Mouse (Mus musculus) intestine, postnatal 0 days (tissue): ENCODE measurements at regions not wholly inside any gene's neighbourhood (a gene's known extent, or its start where the extent isn't known, plus 50 kb on each side); places are given as distances from the start of the nearest gene placed in this dataset.

Source experiments
- ATAC-seq: fragments of 200-750 bp; cut with Nextera tagmentation; 2 replicates; pipeline ENCODE4 v1.8.0; 2017; ENCODE audit warnings: mild to moderate bottlenecking, moderate TSS enrichment, moderate library complexity
- H3K27ac ChIP-seq: fragments of 300-500 bp; sonication (generic); 2 replicates; pipeline ENCODE4 v1.5.1; 2014; ENCODE audit warnings: mild to moderate bottlenecking, low read depth, low read length, moderate library complexity
- H3K27me3 ChIP-seq: fragments of 300-500 bp; sonication (generic); replicated peaks from 2 replicates; pipeline ENCODE4 v1.6.1; 2014; ENCODE audit warnings: low read length, mixed read lengths; ENCODE audit not compliant: control insufficient read depth, insufficient read depth
- H3K36me3 ChIP-seq: fragments of 300-500 bp; sonication (generic); 2 replicates; pipeline ENCODE4 v1.6.1; 2014; ENCODE audit warnings: mild to moderate bottlenecking, moderate library complexity; ENCODE audit not compliant: control insufficient read depth, insufficient read depth
- H3K4me1 ChIP-seq: fragments of 300-500 bp; sonication (generic); replicated peaks from 2 replicates; pipeline ENCODE4 v1.6.1; 2014; ENCODE audit warnings: antibody characterized with exemption, low read length, mixed read lengths; ENCODE audit not compliant: control insufficient read depth, insufficient read depth
- H3K4me2 ChIP-seq: fragments of 300-500 bp; sonication (generic); replicated peaks from 2 replicates; pipeline ENCODE4 v1.6.1; 2014; ENCODE audit warnings: low read depth, mild to moderate bottlenecking, moderate library complexity
- H3K4me3 ChIP-seq: fragments of 300-500 bp; sonication (generic); 2 replicates; pipeline ENCODE4 v1.5.1; 2014; ENCODE audit warnings: low read depth, low read length
- H3K9ac ChIP-seq: fragments of 300-500 bp; sonication (generic); 2 replicates; pipeline ENCODE4 v1.6.1; 2014; ENCODE audit warnings: mild to moderate bottlenecking, low read depth, low read length
- H3K9me3 ChIP-seq: fragments of 300-500 bp; sonication (generic); 2 replicates; pipeline ENCODE4 v1.6.1; 2016; ENCODE audit warnings: mixed run types; ENCODE audit not compliant: control insufficient read depth
- CTCF ChIP-seq: sonication (generic); IDR thresholded peaks from 2 replicates; pipeline ENCODE4 v1.5.1; 2016; ENCODE audit warnings: low read depth, mild to moderate bottlenecking, control low read depth, antibody characterized with exemption, moderate library complexity
- WGBS: fragments of 180-500 bp; shearing (Covaris S2); extraction: QIAGEN DNeasy Blood & Tissue Kit; methylation state at CpG from one replicate; pipeline ENCODE4 v1.1.7; 2014; 5-methylcytosine and 5-hydroxymethylcytosine counted together

DNA sequence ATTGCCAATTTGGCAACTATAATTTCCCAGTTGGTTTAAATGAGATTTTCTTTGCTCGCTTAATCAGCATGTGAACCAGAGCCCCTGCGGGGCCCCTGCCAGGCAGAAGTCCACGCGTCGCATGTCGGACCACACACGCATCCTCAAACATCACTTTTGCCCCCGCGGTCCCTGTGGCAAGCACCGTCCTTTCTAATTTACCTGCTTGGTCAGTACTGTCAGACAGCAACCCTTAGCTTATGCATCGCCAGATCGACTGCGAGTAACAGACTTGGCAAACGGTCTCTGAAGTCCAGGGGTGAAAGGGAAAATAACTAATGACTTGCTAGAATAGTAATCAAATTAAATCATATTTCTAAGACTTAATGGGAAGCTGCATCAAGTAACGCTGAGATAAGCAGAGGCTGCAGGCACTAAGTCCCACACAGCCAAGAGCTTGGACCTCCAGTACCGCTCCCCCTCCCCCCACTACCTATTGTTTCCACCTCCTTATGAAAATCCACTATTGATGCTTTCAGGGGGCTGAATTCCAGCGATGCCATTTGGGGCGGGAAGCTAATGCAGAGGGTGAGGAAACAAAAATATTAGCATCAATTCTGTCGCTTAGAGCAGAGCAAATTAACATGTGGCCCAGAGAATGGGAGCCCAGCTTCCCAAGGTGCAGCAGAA is 142.0 kb upstream of the Cntnap4 start:
- no peak overlapping the region for H3K4me2 ChIP-seq
- no peak for ATAC-seq
- no peak for TF ChIP-seq CTCF
- H3K4me1 ChIP-seq = no peaks in the 10 kb centered on the region
- H3K36me3 ChIP-seq = no peaks in the 10 kb centered on the region
- H3K9ac ChIP-seq = no peak overlapping the region
- no peak overlapping the region for H3K27ac ChIP-seq
- 56% methylated on average over 19 of the region's 19 CpGs for WGBS
- no peaks in the 10 kb centered on the region for H3K27me3 ChIP-seq
- no peak overlapping the region for H3K4me3 ChIP-seq
- no peaks in the 10 kb centered on the region for H3K9me3 ChIP-seq

DNA sequence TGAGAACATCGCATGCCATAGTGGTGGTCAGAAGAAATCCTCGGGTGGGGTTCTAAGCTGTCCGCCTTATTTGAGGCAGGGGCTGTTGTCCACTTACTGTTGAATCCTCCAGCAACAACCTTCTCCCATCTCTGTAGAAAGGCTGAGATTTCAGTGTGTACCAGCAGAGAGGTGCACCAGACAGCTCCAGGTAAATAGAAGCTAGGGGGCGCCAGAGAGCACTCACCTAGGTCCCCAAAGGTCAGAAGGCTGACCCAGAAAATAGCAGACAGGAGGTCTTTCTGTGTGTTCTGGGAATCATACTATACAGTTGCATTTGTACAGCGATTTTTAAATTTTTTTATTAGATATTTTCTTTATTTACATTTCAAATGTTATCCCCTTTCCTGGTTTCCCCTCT is 157.9 kb upstream of the Cntnap4 start:
- Histone ChIP-seq H3K4me3 (no peak overlapping the region), H3K27ac (no peak overlapping the region), H3K9me3 (no peaks in the 10 kb centered on the region), H3K36me3 (no peaks in the 10 kb centered on the region), H3K4me2 (no peak overlapping the region), H3K27me3 (no peaks in the 10 kb centered on the region), H3K9ac (no peak overlapping the region), H3K4me1 (no peaks in the 10 kb centered on the region)
- 80% methylated on average over 5 of the region's 5 CpGs for WGBS
- TF ChIP-seq CTCF = no peak
- no peak for ATAC-seq

DNA sequence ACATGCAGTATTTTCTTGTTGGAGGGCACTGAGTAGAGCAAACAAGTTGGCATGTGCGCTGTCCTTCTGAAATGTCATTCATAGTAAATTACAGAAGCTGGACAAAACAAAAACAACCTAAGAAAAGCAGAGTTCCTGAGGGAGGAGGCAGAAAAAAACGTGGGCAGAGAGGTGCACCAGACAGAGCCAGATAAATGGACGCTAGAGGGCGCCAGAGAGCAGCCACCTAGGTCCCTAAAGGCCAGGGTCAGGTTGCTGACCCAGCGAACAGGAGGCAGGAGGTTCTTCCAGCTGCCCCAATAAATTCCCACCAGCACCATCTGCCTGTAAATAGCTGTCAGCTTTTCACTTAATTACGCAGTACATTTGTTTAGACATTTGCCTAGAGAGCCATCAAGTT is 158.6 kb upstream of the Cntnap4 start:
- WGBS = 21% methylated on average over 6 of the region's 6 CpGs
- Histone ChIP-seq H3K4me1 (no peaks in the 10 kb centered on the region), H3K27ac (no peak overlapping the region), H3K36me3 (no peaks in the 10 kb centered on the region), H3K27me3 (no peaks in the 10 kb centered on the region), H3K4me3 (no peak overlapping the region), H3K9me3 (no peaks in the 10 kb centered on the region), H3K9ac (no peak overlapping the region), H3K4me2 (no peak overlapping the region)
- ATAC-seq = no peak
- peak; percentile 67 for TF ChIP-seq CTCF

DNA sequence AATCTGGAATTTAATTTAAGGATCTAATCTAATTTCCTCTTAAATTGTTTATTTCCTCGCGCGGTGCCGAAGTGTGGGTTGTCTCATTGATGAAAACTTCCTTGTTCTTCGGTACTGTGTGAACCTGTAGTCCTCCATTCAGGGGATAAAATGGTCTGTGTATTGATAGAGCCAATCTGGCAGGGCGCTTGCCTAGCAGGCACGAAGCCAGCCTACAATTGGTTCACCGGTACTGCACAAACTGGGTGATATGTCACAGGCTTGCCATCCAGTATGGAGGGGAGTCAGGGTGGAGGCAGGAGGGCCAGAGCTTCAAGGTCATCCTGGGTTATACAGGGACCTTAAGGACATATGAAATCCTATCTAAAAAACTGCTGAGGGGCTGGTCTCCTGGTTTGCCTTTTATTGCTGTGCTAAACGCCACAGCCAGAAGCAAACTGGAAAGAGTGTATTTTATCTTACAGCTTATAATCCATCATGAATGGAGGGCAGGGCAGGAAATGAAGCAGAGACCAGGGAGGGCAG is 161.6 kb upstream of the Cntnap4 start:
- no peak overlapping the region for H3K4me3 ChIP-seq
- no peak for TF ChIP-seq CTCF
- ATAC-seq = no peak

DNA sequence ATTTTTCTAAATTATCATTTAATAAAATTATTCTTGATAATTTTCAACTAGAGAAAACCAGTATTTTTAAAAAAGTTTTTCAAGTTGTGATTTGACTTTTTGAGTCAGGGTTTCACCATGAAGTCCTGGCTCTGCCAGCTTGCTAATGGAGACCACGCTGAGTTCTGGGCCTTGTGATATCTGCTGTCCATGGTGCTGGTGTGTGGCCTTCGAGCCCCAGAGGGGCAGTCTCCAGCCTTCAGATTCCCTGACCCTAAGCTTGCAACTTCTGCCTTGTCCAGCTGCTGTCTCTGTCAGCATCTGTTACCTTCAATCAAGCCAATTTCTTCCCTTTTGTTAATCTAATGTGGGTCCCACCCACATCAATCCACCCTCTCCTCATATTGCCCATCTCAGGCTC is 165.8 kb upstream of the Cntnap4 start:
- no peak for ATAC-seq
- TF ChIP-seq CTCF = no peak
- Histone ChIP-seq H3K27ac (no peak overlapping the region), H3K36me3 (no peaks in the 10 kb centered on the region), H3K4me3 (no peak overlapping the region), H3K9me3 (no peaks in the 10 kb centered on the region), H3K9ac (no peak overlapping the region), H3K4me2 (no peak overlapping the region), H3K27me3 (no peaks in the 10 kb centered on the region), H3K4me1 (no peaks in the 10 kb centered on the region)
- 3% methylated on average over 2 of the region's 2 CpGs for WGBS

More for the DNA sequence above, 161.6 kb upstream of the Cntnap4 start:
- Histone ChIP-seq H3K4me2 (no peak overlapping the region), H3K27ac (no peak overlapping the region), H3K9me3 (no peaks in the 10 kb centered on the region), H3K9ac (no peak overlapping the region), H3K36me3 (no peaks in the 10 kb centered on the region), H3K27me3 (no peaks in the 10 kb centered on the region), H3K4me1 (no peaks in the 10 kb centered on the region)
- WGBS = 74% methylated on average over 9 of the region's 9 CpGs

DNA sequence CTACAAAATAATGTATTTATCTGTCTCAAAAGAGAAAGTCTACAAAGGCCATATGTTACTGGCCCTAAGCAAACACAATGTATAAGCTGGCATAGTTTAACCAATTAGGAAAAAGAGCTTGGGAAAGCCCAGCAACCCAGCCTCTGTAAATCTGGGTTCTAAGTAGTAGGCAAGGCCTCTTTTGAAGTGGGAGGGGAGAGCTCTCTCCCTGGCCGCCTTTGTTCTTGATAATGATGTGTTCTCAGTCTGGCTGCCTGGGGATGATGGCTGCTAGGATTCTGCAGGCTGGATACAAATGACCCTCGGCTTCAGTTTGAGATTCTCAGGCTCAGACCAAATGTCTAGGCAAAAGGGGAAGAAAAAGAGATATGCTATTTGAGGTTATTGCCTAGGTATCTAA is 172.4 kb upstream of the Cntnap4 start:
- 35% methylated on average over 2 of the region's 2 CpGs for WGBS
- Histone ChIP-seq H3K27me3 (no peaks in the 10 kb centered on the region), H3K27ac (no peak overlapping the region), H3K4me1 (no peaks in the 10 kb centered on the region), H3K9ac (no peak overlapping the region), H3K9me3 (no peaks in the 10 kb centered on the region), H3K4me3 (no peak overlapping the region), H3K36me3 (no peaks in the 10 kb centered on the region), H3K4me2 (no peak overlapping the region)
- TF ChIP-seq CTCF = no peak
- no peak for ATAC-seq
